Mouse (Mus musculus): ENCODE measurements around the gene Asic3.
"Not testable (repeated sequence)": the region's sequence is repeated elsewhere in the genome, so short reads cannot be mapped to it uniquely, and the experiment has no call there.

Gene Asic3

GRCm38 (mm10) chr5:24388246-24388915 is 24.8 kb upstream of the Asic3 start:
- DNase-seq (ENCODE audit: low spot score), result no peak

- DNase-seq (ENCODE audit: low spot score), result peak; percentile 61
These were observed 24.1 kb upstream of the Asic3 start for GRCm38 (mm10) chr5:24389011-24389657.

- DNase-seq (ENCODE audit: low spot score), result no peak
These were observed 23.6 kb upstream of the Asic3 start for GRCm38 (mm10) chr5:24389658-24390020.

- DNase-seq (ENCODE audit: low spot score), result no peak
These were observed 21.3 kb upstream of the Asic3 start, which contains the start of gene Atg9b for GRCm38 (mm10) chr5:24391864-24392263. TSS of gene Atg9b (minus strand) at chr5:24392143.

GRCm38 (mm10) chr5:24392724-24393123 is 20.5 kb upstream of the Asic3 start:
- DNase-seq (ENCODE audit: low spot score), result no peak

- peak; percentile 93 for DNase-seq (ENCODE audit: low spot score)
These were observed 19.7 kb upstream of the Asic3 start, which contains the start of gene Abcb8 for GRCm38 (mm10) chr5:24393392-24393997. TSS of gene Abcb8 (plus strand) at chr5:24393663.

GRCm38 (mm10) chr5:24394165-24394894 is 18.9 kb upstream of the Asic3 start:
- peak; percentile 97 for DNase-seq (ENCODE audit: low spot score)

- DNase-seq (ENCODE audit: low spot score), result not testable (repeated sequence)
These were observed 16.9 kb upstream of the Asic3 start for GRCm38 (mm10) chr5:24396254-24396653.

GRCm38 (mm10) chr5:24399686-24400085 is 13.5 kb upstream of the Asic3 start:
- no peak for DNase-seq (ENCODE audit: low spot score)

- no peak for DNase-seq (ENCODE audit: low spot score)
These were observed 12.8 kb upstream of the Asic3 start for GRCm38 (mm10) chr5:24400362-24400761.

- DNase-seq (ENCODE audit: low spot score), result no peak
These were observed 12.1 kb upstream of the Asic3 start for GRCm38 (mm10) chr5:24400911-24401605.

- DNase-seq (ENCODE audit: low spot score), result no peak
These were observed 11.2 kb upstream of the Asic3 start for GRCm38 (mm10) chr5:24401969-24402368.

GRCm38 (mm10) chr5:24404594-24405360 is 8.4 kb upstream of the Asic3 start:
- DNase-seq (ENCODE audit: low spot score), result no peak

GRCm38 (mm10) chr5:24405389-24405876 is 7.8 kb upstream of the Asic3 start:
- DNase-seq (ENCODE audit: low spot score), result no peak

GRCm38 (mm10) chr5:24408651-24409050 is 4.5 kb upstream of the Asic3 start:
- no peak for DNase-seq (ENCODE audit: low spot score)

GRCm38 (mm10) chr5:24409466-24409865 is 3.7 kb upstream of the Asic3 start:
- DNase-seq (ENCODE audit: low spot score), result no peak

- no peak for DNase-seq (ENCODE audit: low spot score)
These were observed 1.1 kb upstream of the Asic3 start for GRCm38 (mm10) chr5:24412063-24412462.

GRCm38 (mm10) chr5:24413938-24414337 is 746 bp downstream of the Asic3 start:
- no peak for DNase-seq (ENCODE audit: low spot score)

GRCm38 (mm10) chr5:24416222-24416736 is 3.1 kb downstream of the Asic3 start:
- DNase-seq (ENCODE audit: low spot score), result peak; percentile 89

GRCm38 (mm10) chr5:24417587-24417986 is 4.4 kb downstream of the Asic3 start:
- no peak for DNase-seq (ENCODE audit: low spot score)

- DNase-seq (ENCODE audit: low spot score), result no peak
These were observed 7.2 kb downstream of the Asic3 start for GRCm38 (mm10) chr5:24420381-24420780.

Measured in retina, embryonic 14.5 days (tissue).